Mouse (Mus musculus): ENCODE measurements at regions not wholly inside any gene's neighbourhood (a gene's known extent, or its start where the extent isn't known, plus 50 kb on each side); places are given as distances from the start of the nearest gene placed in this dataset.
"Not testable (repeated sequence)": the region's sequence is repeated elsewhere in the genome, so short reads cannot be mapped to it uniquely, and the experiment has no call there.

- not testable (repeated sequence) for TF ChIP-seq EP300 (IDR thresholded peaks at IDR 0.05; ENCODE audit: insufficient read depth, low read depth, low read length); POLR2A (IDR thresholded peaks at IDR 0.05; ENCODE audit: insufficient read depth, low read depth, low read length); CTCF (IDR thresholded peaks at IDR 0.05)
Measured at GRCm38 (mm10) chr10:22592189-22592603, 52.6 kb upstream of the Slc2a12 start.

Data from heart, adult 2 months (tissue).